Mouse (Mus musculus) stomach, embryonic 14.5 days (tissue): Measurements from ENCODE around the gene Atxn3. TPM values are rescaled to one million over a fixed set of nuclear protein-coding genes. Genes with fewer than 3 reads are reported as not detected.
A peak's percentile ranks its signal among the peaks of the same experiment; 100 is the strongest.

Experiments used
- ATAC-seq: fragments of 200-750 bp; cut with Nextera tagmentation; 2 replicates; pipeline ENCODE4 v1.8.0; 2017; ENCODE audit warnings: low read depth, moderate TSS enrichment; ENCODE audit not compliant: insufficient number of reproducible peaks, insufficient read depth, low FRiP score
- H3K27ac ChIP-seq: fragments of 300-500 bp; sonication (generic); 2 replicates; pipeline ENCODE4 v1.5.1; 2014; ENCODE audit warnings: mild to moderate bottlenecking, low read length, moderate library complexity, mixed read lengths
- H3K27me3 ChIP-seq: fragments of 300-500 bp; sonication (generic); 2 replicates; pipeline ENCODE4 v1.6.1; 2014; ENCODE audit warnings: low read length, control low read depth, mixed read lengths; ENCODE audit not compliant: control insufficient read depth, insufficient read depth
- H3K36me3 ChIP-seq: fragments of 300-500 bp; sonication (generic); 2 replicates; pipeline ENCODE4 v1.6.1; 2014; ENCODE audit warnings: mild to moderate bottlenecking, control low read depth, low read length, moderate library complexity, mixed read lengths; ENCODE audit not compliant: control insufficient read depth, insufficient read depth
- H3K4me1 ChIP-seq: fragments of 300-500 bp; sonication (generic); 2 replicates; pipeline ENCODE4 v1.6.1; 2014; ENCODE audit warnings: low read length, control low read depth, mixed read lengths; ENCODE audit not compliant: control insufficient read depth, insufficient read depth
- H3K4me2 ChIP-seq: fragments of 300-500 bp; sonication (generic); replicated peaks from 2 replicates; pipeline ENCODE4 v1.6.1; 2014; ENCODE audit warnings: low read depth, low read length, control low read depth
- H3K4me3 ChIP-seq: fragments of 300-500 bp; sonication (generic); 2 replicates; pipeline ENCODE4 v1.5.1; 2014; ENCODE audit warnings: low read depth, low read length, control low read depth
- H3K9ac ChIP-seq: fragments of 300-500 bp; sonication (generic); replicated peaks from 2 replicates; pipeline ENCODE4 v1.6.1; 2014; ENCODE audit warnings: low read depth, mild to moderate bottlenecking, control low read depth, low read length, moderate library complexity, mixed read lengths
- H3K9me3 ChIP-seq: fragments of 300-500 bp; sonication (generic); 2 replicates; pipeline ENCODE4 v1.6.1; 2016; ENCODE audit warnings: low read depth, low read length, control low read depth; ENCODE audit not compliant: control insufficient read depth
- WGBS: fragments of 180-500 bp; shearing (Covaris S2); extraction: QIAGEN DNeasy Blood & Tissue Kit; methylation state at CpG from one replicate; pipeline ENCODE4 v1.1.7; 2014; 5-methylcytosine and 5-hydroxymethylcytosine counted together
- polyA plus RNA-seq: library from polyadenylated mRNA; unstranded; fragments of >200 nt; fragmentation: Nextera tagmentation; extraction: Ambion mirVana; gene quantifications from 2 replicates; pipeline ENCODE4 v1.2.1, GENCODE M21; 2014

Atxn3 gene
- polyA plus RNA-seq, result 15.5 and 18.2 TPM in 2 replicates

- peak within 1 kb of the TSS; percentile 73 for H3K9ac ChIP-seq
- 0 out of 2 replicates have a peak within 1 kb of the TSS, but pooled peaks have one; percentile 53 for H3K27ac ChIP-seq
- H3K27me3 ChIP-seq, result no peaks in the 10 kb centered on the region
- peak within 1 kb of the TSS; percentile 80 for H3K4me3 ChIP-seq
- no peaks in the 10 kb centered on the region for H3K9me3 ChIP-seq
- H3K36me3 ChIP-seq, result no peaks in the 10 kb centered on the region
- H3K4me2 ChIP-seq, result peak within 1 kb of the TSS; percentile 68
- 0 out of 2 replicates have a peak, but pooled peaks cover 7% of the 10 kb centered on the region for H3K4me1 ChIP-seq
- peak; percentile 99 for ATAC-seq
- under 1% methylated on average over 54 of the region's 54 CpGs for WGBS
These were observed at the start of gene Atxn3 for GRCm38 (mm10) chr12:101957942-101958544. Atxn3 (minus strand) TSS chr12:101958246.

GRCm38 (mm10) chr12:102000785-102001184 is 42.7 kb upstream of the Atxn3 start:
- Histone ChIP-seq H3K9me3 (no peaks in the 10 kb centered on the region), H3K27ac (no peak overlapping the region), H3K9ac (no peak overlapping the region), H3K36me3 (peaks cover 69% of the 10 kb centered on the region), H3K4me2 (no peak overlapping the region), H3K27me3 (no peaks in the 10 kb centered on the region), H3K4me1 (no peaks in the 10 kb centered on the region), H3K4me3 (no peak overlapping the region)
- 92% methylated on average over 11 of the region's 11 CpGs for WGBS
- no peak for ATAC-seq

- ATAC-seq, result no peak
- H3K27me3 ChIP-seq, result no peaks in the 10 kb centered on the region
- H3K27ac ChIP-seq, result no peak overlapping the region
- no peak overlapping the region for H3K4me3 ChIP-seq
- no peak overlapping the region for H3K4me2 ChIP-seq
- WGBS, result 78% methylated on average over 5 of the region's 5 CpGs
- H3K9me3 ChIP-seq, result no peaks in the 10 kb centered on the region
- no peak overlapping the region for H3K9ac ChIP-seq
- peaks cover 68% of the 10 kb centered on the region for H3K36me3 ChIP-seq
- H3K4me1 ChIP-seq, result no peaks in the 10 kb centered on the region
These were observed 40.9 kb upstream of the Atxn3 start for GRCm38 (mm10) chr12:101998929-101999328.

- WGBS, result 91% methylated on average over 8 of the region's 8 CpGs
- no peaks in the 10 kb centered on the region for H3K9me3 ChIP-seq
- H3K27me3 ChIP-seq, result no peaks in the 10 kb centered on the region
- H3K36me3 ChIP-seq, result peaks cover 72% of the 10 kb centered on the region
- no peak overlapping the region for H3K9ac ChIP-seq
- no peaks in the 10 kb centered on the region for H3K4me1 ChIP-seq
- no peak for ATAC-seq
- H3K4me3 ChIP-seq, result no peak overlapping the region
- H3K4me2 ChIP-seq, result no peak overlapping the region
- no peak overlapping the region for H3K27ac ChIP-seq
These were observed 36.8 kb upstream of the Atxn3 start for GRCm38 (mm10) chr12:101994576-101995467.

GRCm38 (mm10) chr12:101987659-101988058 is 29.6 kb upstream of the Atxn3 start:
- H3K9ac ChIP-seq, result no peak overlapping the region
- H3K36me3 ChIP-seq, result peaks cover 70% of the 10 kb centered on the region
- H3K27me3 ChIP-seq, result no peaks in the 10 kb centered on the region
- H3K4me2 ChIP-seq, result no peak overlapping the region
- no peaks in the 10 kb centered on the region for H3K9me3 ChIP-seq
- H3K4me1 ChIP-seq, result no peaks in the 10 kb centered on the region
- no peak overlapping the region for H3K27ac ChIP-seq
- no peak overlapping the region for H3K4me3 ChIP-seq
- ATAC-seq, result no peak
- 87% methylated on average over 6 of the region's 6 CpGs for WGBS

- H3K9ac ChIP-seq, result no peak overlapping the region
- H3K27ac ChIP-seq, result no peak overlapping the region
- H3K36me3 ChIP-seq, result peaks cover 49% of the 10 kb centered on the region
- no peak for ATAC-seq
- WGBS, result 71% methylated on average over 3 of the region's 3 CpGs
- 0 out of 2 replicates have a peak, but pooled peaks cover 2% of the 10 kb centered on the region for H3K4me1 ChIP-seq
- no peak overlapping the region for H3K4me2 ChIP-seq
- H3K4me3 ChIP-seq, result no peak overlapping the region
- H3K9me3 ChIP-seq, result no peaks in the 10 kb centered on the region
- no peaks in the 10 kb centered on the region for H3K27me3 ChIP-seq
These were observed 27.1 kb upstream of the Atxn3 start for GRCm38 (mm10) chr12:101985110-101985509.

- H3K9me3 ChIP-seq, result no peaks in the 10 kb centered on the region
- 95% methylated on average over 9 of the region's 9 CpGs for WGBS
- no peak overlapping the region for H3K9ac ChIP-seq
- H3K27me3 ChIP-seq, result no peaks in the 10 kb centered on the region
- no peak overlapping the region for H3K4me2 ChIP-seq
- 0 out of 2 replicates have a peak, but pooled peaks cover 5% of the 10 kb centered on the region for H3K4me1 ChIP-seq
- H3K27ac ChIP-seq, result no peak overlapping the region
- no peak for ATAC-seq
- peaks cover 35% of the 10 kb centered on the region for H3K36me3 ChIP-seq
- no peak overlapping the region for H3K4me3 ChIP-seq
These were observed 24.9 kb upstream of the Atxn3 start for GRCm38 (mm10) chr12:101982977-101983376.

- Histone ChIP-seq H3K36me3 (peaks cover 27% of the 10 kb centered on the region), H3K27me3 (no peaks in the 10 kb centered on the region), H3K27ac (no peak overlapping the region), H3K4me1 (peaks cover 15% of the 10 kb centered on the region; the same call in 1 of the 2 replicates), H3K4me3 (no peak overlapping the region), H3K9me3 (no peaks in the 10 kb centered on the region), H3K4me2 (no peak overlapping the region), H3K9ac (no peak overlapping the region)
- no peak for ATAC-seq
- WGBS, result 85% methylated on average over 2 of the region's 2 CpGs
These were observed 23.5 kb upstream of the Atxn3 start for GRCm38 (mm10) chr12:101981559-101981958.
